Mouse (Mus musculus) small intestine, adult 2 months (tissue): ENCODE data around the gene Elovl5.

Experiments used
- CTCF ChIP-seq: fragments of 200-500 bp; IDR thresholded peaks from 2 replicates; pipeline ENCODE4 v1.5.1; 2012; ENCODE audit warnings: low read depth, mild to moderate bottlenecking, control low read depth, inconsistent platforms, low read length, moderate library complexity, mixed read lengths; ENCODE audit not compliant: insufficient replicate concordance, insufficient read length; ENCODE audit errors: extremely low read depth
- POLR2A ChIP-seq: fragments of 200-500 bp; IDR thresholded peaks from 2 replicates; pipeline ENCODE4 v1.6.1; 2012; ENCODE audit warnings: low read depth, mild to moderate bottlenecking, control low read depth, inconsistent platforms, low read length, moderate library complexity

DNA sequence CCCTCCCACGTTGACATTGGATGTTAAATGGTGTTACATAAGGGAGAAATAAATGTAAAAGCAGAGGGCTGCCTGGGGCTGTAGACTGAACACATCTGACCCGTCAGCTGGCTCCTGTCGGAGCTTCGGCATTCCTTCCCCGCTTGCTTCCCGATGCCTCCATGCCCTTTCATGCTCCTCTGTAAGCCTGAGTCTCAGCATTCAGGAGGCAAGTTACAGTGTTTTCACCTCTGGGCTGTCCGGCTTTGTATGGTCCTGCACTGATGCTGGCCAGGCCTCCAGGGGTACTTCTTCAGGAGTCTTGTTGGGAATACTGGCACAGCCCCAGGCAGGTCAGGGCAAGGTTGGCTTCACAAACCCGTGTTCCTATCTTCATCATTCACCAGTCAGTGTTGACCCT is 72.5 kb downstream of the Elovl5 start:
- TF ChIP-seq CTCF (no peak), POLR2A (no peak)
